Mouse (Mus musculus): ENCODE measurements at regions not wholly inside any gene's neighbourhood (a gene's known extent, or its start where the extent isn't known, plus 50 kb on each side); places are given as distances from the start of the nearest gene placed in this dataset.

DNA sequence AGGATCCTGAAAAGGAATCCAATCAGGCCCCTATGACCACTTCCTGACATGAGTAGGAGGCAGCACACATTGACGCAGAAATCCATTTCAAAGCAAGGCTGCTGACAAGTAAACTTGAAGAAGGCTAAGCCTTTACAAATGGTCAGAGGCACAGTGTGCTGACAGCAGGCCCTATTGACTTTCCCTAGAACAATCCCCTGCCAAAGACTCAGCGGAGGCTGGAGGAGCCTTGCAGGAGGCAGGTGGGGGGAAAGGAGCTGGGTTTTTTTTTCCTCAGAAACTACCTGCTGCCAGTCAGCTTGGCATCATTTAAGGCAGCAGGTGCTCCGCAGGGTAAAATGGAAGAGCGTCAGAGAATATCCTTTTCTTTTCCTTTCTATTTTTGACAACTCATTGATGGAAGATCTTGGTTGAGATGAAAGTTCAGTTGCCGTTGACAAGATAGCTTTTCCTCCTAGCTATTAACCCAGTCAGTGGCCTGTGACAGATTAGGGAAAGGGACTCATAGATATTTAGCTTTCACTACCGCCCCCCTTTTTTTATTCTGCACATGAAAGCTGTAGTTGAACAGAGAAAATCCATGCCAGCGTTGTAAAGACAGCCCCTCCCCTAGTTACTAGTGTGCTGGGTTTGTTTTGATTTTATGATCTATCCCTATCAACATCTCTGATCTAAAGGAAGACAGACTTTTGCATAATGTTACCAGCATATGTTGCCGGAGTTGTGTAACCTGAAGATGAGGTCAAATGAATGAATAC is 210.6 kb downstream of the Csnka2ip start:
- DNase-seq (ENCODE audit: low spot score in 2 of 2): no peak

DNA sequence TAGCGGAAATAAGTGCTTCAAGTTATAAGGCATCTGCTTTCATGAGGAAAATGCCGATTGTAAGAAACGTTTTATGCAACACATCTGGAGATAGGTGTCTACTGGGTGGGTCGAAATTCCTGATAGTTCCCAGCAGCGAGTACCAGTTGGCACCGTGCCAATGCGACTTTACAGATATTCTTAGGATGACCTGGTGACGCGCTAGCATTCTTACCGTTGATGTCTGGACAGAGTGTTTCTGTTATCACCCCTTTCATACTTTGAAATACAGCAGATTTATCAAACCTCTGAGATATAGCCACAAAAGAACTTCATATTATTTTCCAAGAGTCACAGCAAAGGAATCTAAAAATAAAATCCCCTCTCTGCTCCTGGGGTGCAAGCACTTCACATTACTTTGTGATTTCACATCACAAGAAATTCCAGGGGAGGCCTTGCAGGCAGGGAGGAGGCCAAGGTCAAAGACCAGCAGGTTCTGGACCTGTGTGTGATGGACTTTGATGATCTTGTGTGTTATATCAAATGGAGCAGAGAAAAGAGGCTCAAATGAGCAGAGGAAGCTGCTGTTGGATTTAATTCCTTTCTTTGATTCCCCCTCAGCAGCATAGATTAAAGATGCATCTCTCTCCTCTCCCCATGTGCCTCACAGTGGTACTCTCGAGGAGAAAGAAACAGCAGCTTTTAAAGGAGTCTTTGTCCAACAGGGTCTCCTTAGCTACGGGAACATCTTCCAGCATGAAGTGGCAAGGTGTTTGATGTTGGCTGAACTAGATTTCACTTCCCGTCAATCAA is 233.4 kb downstream of the Csnka2ip start:
- no peak for DNase-seq (ENCODE audit: low spot score in 2 of 2)

DNA sequence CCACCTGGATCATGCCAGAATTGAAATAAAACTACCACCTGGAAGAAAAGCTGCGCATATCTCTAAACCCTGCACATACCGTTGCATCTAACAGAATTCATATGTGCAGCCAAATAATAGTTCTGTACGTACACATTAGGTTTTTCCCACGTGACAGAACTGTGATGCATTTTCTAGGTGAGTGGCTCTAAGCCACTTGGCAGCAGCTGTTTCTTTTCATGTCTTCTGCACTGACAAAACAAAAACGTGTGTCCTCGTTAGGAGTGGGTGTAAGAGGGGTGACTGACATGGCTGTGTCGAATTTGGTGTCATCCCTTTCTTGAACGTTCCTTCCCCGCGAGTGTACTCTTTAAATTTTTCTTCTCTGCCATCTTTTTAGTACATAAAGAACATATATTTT is 254.3 kb downstream of the Csnka2ip start:
- no peak for DNase-seq (ENCODE audit: low spot score in 2 of 2)

DNA sequence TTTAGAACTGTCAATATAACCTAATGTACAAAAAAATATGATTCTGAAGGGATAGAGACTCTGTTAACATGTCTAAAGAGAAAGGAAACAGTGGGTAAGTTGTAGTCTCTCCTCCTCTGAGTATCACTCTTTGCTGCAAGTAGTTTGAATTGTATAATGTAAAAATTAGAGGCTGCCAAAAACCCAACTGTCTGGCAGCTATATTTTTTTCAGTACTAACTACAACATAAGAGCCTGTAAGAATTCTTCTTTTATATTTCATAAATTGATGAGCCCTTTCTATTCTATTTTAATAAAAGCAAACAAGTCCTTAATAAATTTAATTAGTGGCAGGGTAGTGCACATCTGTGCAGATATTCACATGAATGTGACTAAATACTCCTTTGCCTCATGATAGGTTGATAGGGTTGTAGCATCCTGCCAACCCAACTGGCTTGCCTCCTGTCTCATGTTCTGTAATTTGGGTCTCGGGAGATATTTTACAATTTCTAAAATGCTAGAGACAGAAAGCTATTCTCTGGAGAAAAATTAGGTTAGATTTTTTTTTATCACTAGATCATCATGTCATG is 269.2 kb downstream of the Csnka2ip start:
- no peak for DNase-seq (ENCODE audit: low spot score in 2 of 2)

DNA sequence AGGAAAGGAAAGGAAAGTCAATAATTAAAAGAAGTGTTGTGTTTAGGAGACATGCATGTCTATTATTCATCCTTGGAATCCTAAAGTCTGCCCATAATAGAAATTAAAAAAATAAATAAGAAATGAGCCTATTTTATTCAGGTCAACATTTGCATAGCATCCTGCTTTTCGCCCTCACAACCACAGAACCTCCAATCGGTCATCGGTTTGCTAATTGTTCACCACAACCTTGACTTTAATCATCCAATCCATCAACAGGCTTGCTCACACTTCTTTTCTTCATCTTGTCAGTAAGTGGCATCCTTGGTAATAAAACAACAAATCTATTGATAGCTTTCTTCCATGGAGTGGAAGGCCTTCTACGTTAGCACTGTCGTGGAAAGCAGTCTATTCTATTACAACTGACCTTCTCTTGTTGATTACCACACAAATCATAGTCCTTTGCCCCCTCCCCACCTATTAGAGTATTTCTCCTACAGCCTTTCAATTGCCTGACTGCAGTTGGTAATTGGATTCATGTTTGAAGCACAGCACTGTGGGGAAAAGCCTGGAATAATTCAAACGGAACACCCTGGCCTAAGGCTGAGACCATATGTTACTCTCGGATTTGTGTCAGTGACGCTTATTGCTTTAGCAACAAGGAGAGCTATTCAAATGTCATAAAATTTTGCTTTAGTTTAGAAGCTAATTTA is 269.9 kb downstream of the Csnka2ip start:
- DNase-seq (ENCODE audit: low spot score in 2 of 2): no peak

DNA sequence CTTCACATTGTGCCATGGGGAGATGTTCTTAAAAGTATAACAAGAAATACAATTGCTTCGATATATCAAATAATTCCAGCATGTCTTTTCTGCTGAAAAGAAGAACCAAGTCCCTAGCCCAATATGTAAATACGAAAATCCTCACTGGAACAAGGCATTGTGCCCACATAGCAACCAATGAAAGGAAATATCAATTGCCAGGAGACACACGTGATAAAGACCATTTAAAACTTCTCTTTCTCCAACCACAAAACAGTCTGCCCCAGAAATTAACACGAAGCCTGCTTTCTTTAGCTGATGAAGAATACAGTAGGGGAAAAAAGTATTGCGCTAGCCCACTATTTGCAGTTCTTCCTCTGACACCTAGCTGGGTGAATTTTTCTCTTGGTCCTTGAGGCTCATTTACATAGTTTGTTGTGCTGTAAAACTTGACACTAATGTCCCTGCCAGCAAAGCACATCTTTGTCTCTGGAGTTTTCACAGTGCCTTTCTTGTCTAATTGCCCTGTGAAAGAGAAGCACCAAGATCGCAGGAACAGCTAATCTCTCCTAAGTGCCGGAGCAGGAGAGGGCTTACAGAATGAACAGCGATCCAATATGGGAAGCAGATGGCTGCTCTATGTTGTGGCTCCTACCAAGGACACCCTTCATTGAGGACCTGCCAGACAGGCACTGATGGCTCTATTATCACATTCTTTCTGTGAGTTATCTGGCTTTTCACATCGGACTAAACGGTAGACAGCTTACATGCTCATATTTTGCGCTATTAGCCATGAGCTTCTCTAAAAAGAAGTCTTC is 272.7 kb downstream of the Csnka2ip start:
- DNase-seq (ENCODE audit: low spot score in 2 of 2): no peak

DNA sequence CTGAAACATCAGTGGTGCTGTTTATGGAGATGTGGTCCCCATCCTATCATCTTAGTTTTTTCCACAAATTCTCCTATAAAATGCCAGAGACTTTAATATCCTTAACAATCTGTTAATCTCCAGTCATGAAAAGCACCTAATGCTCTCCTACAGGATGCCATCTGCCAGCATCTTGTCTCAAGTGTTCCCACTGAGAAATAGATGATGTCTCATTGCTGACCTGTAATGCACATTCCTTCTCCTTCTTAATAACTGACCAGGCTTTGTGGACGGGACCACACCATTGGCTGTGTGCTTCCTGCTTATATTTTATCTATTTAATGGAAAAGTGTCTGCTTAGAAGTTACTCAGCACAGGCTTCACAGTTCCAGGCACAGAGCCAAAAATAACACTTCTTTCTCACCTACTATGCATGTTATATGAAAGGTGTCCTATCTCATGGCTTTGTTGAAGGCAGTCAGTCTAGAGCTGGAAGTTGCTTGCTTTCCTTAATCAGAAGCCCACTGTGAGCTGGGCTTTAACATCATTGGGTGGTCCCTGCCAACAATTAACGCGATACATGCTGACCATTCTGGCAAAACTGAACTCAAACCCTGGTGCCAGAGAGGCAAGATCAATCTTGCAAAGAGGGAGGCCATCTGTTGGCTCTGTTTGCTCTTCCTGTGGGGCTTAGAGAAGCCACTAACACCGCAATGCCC is 283.3 kb downstream of the Csnka2ip start:
- DNase-seq (ENCODE audit: low spot score in 2 of 2): no peak

DNA sequence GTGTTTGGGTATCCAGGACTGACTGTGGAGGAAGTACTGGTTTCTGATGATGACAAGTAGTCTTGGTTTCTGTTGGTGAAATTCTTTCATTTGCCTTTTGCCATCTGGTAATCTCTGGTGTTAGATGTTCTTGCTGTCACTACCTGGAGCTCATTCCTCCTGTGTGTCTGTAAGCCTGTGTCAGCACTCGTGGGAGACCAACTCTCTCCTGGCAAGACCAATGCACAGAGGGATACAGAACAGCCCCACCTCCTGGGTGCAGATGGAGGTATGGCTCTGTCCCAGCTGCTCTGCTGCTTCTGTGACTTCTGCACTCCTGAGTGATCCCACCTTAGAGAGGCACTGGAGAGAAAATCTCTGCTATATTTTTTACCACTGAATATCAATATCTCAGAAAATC is 285.4 kb downstream of the Csnka2ip start:
- DNase-seq (ENCODE audit: low spot score in 2 of 2): no peak

DNA sequence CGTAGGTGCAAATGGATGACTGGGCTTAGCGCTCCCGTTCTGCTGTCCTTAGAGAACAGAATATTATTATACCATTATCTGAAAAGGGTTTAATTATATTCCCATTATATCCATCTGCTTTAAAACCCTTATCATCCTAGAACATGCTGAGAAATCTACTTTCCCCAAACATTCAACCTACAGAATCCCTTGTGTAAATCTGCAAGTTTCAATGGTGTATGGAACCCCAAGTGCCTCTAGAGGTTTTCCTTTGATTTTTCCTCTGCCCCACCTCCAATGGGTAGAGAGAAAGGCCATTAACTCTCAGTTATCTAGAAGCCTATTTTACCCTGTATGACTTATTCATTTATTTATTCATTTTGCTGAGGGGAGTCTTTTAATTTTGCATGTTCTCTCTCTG is 308.7 kb downstream of the Csnka2ip start:
- DNase-seq (ENCODE audit: low spot score in 2 of 2): no peak

DNA sequence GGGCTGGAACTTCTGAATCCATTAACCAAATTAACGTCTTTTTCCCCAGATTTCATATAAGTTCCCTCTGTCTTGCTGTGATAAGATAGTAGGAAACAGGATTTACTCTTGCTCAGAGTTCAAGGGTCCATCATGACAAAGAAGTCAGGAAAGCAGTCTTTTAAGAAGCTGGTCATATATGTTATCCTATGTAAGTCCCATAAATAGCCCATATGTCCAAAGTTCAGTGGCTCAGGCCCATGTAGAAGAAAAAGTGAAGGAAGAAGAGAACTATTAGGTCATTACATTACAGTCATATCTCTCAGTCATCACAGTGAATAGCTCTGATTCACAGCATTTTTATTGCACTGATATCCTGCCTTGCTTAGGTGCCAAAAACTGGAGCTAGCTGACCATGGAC is 316.9 kb downstream of the Csnka2ip start:
- DNase-seq (ENCODE audit: low spot score in 2 of 2): no peak

DNA sequence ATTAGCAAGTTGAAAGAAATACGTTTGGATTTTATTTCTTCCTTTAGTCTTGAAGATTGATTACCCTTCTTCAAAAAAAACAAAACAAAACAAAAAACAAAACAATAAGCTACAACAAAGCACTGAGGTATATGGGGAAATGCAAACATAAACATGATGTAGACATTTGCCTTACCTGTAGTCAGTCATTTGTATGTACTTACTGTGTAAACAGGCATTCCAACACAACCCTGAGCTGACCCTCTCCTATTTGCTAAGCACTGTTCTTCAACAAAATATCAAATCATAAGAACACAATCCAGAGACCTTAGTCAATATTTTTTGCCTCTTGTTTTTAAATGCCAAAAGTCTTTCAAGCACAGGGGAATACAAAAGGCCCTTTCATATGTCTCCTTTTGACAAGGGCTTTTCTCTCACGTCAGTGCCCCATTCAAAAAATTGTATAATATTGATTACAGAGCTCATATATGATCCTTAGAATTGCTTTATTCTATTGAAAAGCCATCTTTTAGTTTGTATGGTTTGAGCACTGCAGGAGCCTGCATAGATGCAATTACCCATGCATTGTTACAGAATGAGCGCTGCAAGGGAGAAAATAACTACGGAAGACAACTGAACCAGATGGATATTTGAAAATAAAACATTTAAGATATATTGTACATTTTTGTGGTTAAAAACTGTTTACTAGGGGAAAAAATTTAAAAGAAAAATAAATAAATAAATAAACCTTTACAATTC is 326.2 kb downstream of the Csnka2ip start:
- DNase-seq (ENCODE audit: low spot score in 2 of 2): no peak

DNA sequence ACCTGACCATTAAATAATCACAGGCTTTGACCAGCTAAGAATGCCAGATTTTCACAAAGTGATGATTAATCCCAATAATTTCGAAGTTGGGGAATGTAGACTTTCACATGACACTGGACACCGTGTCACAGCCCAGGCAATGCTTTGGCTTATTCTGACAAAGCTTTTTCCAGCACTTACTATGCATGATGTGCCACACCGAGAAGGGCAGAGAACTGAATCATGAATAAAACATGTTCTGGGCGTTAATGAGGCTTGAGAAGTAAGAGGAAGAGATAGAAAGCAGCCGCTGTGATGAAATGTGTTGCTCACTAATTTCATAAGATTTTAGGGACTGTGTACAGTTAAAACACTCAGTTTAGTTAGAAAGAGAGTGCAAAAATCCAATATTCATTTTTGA is 326.8 kb downstream of the Csnka2ip start:
- no peak for DNase-seq (ENCODE audit: low spot score in 2 of 2)

DNA sequence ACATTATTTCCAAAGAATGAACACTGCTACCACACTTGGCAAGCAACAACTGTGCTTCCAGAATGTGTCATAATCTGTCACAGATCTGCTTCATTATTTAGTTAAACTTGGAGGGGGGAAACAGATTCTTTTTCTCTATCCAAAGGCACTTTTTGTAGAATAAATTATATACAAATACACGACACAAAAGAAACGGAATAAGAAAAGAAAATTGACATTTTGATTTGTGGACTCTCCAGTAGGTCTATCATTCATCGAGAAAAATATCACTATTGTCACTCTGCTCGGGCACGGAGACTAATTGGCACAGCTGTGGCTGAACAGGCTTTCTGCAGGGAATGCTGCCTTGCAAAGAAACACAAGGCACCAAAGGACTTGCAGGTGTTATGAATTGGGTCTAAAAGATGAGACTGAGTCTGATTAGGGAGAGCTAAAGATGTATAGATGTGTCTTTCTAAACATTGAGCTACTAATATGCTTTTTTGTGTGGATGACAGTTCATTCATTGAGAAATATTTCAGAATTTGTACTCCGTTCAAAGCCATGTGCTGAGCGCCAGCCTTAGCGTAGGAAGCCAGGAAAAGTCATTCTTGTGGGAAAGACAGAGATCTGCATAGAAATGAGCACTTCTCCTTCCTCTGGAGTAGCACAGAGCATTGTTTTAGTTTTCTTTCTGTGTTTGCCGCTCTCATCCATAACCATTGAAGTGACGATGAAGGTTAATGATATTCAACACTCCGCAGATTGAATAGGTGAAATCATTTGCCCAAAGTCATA is 337.1 kb downstream of the Csnka2ip start:
- DNase-seq (ENCODE audit: low spot score in 2 of 2): peak in 1 of 2 experiments; percentile 1

DNA sequence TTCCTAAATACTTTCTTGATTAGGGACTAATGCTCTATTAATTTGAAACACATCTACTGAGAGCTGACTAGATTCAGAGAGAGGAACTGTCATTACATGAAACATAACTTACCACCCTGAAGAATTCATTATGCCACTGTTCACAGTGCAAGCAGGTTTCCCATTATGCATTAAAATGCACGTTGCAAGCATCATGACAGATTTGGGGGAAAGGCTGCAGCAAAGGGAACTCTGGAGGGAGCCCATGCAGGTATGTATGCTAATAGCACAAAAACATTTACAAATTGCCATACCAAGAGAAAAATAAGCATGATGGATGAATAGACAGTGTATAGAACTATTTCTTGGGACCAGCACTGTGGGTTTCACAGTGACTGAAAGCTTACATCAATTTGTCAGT is 351.1 kb downstream of the Csnka2ip start:
- DNase-seq (ENCODE audit: low spot score in 2 of 2): no peak

DNA sequence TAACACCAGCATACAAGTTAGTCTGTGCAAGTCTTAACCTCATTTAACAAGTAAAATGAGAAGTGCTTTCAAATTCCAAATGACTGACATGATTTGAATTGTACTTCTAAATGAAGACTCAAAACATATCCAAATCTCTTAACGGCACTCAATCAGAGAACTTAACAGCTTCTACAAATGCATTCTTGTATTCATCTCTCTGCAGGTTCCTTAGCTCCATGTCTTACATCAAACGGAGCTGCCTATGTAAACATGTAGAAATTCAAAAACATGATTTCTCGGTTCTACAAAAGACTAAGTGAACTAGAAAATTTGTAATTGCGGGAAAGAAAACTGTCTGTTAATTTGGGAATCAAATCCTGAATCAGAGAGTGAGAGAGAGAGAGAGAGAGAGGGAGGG is 353.5 kb downstream of the Csnka2ip start:
- no peak for DNase-seq (ENCODE audit: low spot score in 2 of 2)

DNA sequence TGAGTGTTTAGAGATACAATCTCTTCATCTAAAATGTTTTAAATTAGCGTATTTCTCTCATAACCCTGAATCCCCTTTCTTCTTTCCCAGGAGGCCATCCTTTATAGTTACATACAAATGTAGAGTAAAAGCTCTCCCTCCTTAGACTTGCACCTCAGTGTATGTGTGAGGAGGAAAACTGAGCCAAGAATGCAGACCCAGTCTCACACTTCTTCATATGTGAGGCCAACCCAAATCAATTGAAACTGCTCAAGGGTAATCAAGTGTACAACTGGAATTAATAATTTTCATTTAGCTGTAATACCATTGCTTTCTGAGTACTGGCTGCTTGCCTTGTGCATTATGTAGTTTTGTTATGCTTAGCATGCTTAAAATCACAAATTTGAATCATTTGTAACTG is 356.3 kb downstream of the Csnka2ip start:
- no peak for DNase-seq (ENCODE audit: low spot score in 2 of 2)

DNA sequence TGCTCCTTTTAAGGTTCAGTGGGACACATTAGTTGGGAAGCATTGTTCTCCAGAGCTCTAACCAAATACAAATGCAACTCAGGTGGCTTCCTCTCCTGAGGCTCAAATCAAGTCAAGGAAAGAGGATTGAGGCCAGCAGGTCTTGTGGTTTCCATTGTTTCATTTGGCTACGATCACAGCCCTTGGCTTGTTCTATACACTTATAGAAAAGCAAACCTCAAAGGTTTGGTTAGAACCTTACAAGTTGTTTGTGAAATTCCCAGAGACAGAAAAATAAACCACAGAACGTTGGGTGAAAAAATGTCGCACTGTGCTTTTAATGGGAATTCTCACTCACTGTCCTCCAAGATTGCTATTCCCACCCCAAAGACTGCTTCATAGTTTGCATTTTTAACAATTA is 360.4 kb upstream of the Epha3 start:
- no peak for DNase-seq (ENCODE audit: low spot score in 2 of 2)

DNA sequence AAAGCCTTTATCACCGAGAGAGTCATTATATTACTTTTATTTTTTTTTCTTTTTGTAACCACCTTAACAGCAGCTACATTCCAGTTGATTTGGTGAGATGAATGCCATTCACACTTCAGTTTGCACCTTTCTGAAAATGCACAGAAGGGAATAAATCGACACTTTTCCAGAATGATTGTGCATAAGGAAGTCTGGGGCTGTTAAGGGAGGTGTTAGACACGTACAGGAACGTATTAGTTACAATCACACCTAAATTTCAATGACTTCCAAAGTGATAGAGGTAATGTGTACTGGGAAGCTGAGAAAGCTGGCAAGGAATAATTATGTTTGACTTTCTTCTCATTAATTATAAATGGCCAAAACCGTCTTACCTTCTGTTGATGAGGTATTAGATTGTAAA is 352.7 kb upstream of the Epha3 start:
- DNase-seq (ENCODE audit: low spot score in 2 of 2): no peak

DNA sequence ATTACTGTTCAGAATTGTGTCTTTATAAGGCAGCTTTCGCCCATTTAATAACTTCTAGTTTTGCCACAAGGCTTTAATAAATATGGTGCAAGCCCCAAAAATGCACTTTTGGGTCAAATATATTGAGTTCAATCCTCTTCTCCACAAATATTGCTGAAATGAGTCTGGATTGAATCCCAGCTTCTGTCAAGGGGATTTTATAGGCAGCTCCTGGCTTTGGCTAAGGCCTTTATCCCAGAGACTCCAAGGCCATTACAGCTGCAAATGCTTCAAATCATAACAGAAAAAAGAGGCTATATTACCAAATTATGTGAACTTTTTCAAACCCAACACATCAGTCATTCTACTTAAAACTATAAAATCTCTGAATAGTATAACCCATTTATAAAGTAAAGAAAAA is 347.9 kb upstream of the Epha3 start:
- no peak for DNase-seq (ENCODE audit: low spot score in 2 of 2)

All from left cerebral cortex, adult 8-10 months (tissue).